Mouse (Mus musculus) adrenal gland, postnatal 4 days (tissue): ENCODE measurements around the gene Mx1. TPM values are rescaled to one million over a fixed set of nuclear protein-coding genes. Genes with fewer than 3 reads are reported as not detected.

Experiments
- DNase-seq, 2 experiments: peaks; one replicate each; pipeline ENCODE4 v3.0.0; 2021 to 2022; ENCODE audit warnings: low spot score in 2 of 2, mixed read lengths in 2 of 2
- total RNA-seq, 2 experiments: library from RNA; stranded (reverse); gene quantifications; 2 replicates each; pipeline ENCODE4 v1.2.3; 2021

Mx1 gene
- total RNA-seq, 2 experiments from 2014 or later: 1.8 to 1.9 TPM

DNA sequence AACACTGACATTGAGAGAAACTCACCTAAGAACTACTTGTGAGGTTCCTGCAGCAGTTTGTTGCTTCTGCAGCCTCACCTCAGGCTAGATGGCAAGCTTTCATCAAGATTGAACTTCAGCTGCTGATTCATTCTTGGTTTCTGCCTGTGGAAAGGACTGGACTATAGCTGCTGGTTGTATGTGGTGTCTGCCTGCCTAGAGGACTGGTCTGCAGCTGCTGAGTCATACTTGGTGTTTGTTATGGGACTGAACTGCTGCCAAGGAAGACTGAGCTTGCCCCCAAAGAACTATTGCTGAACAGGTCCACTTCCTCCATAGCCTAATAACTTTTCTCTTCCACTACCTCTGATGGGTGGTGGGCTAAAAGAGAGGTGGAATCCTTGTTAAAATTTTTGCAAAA lies 15.3 kb downstream of the Mx1 start:
- DNase-seq: no peak

DNA sequence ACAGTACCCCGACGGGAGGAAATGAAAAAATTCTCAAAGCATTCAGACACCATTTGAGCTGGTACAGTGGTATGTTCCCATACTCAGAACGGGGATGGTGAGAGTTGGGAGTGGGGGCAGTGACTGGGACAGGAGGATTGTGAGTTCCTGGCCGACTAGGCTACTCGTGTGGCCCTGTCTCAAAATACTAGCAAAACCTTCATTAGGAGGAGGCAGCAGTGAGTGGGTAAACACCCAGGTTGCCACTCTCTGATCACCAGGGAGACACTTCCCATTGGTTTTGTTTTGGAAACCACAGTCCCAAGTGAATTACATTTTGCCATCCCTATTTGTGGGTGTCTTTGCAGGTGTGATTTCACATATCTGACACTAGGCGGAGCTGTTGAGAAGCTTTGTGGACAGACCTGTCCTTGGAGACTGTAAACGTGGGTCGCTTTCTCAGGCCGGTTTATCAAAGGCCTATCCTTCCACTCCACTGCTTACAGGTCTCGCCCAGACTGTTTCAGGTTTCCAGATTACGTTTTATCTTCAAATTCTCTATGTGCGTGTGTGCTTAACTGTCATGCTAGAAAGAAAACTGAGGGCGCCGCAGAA lies 18.9 kb downstream of the Mx1 start:
- DNase-seq: peak in 1 of 2 experiments; percentile 12

DNA sequence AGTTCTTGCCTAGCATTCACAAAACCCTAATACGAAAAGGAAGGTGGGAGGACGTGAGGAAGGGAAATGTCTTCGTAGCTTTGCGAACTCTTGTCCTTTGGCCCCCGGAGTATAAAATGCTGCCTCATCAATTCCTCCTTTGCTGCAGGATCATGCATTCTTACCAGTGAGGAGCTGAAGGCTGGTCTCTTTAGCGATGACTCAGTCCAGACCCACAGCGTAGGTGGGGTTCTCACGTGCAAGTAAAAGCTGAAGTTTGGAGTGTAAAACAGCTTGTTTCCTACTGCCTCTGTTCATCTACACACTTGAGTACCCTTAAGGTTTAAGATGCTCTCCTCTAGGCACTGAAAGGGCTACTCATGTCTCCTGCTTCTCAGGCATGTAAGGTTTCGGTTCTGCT lies 20.7 kb downstream of the Mx1 start:
- no peak for DNase-seq

DNA sequence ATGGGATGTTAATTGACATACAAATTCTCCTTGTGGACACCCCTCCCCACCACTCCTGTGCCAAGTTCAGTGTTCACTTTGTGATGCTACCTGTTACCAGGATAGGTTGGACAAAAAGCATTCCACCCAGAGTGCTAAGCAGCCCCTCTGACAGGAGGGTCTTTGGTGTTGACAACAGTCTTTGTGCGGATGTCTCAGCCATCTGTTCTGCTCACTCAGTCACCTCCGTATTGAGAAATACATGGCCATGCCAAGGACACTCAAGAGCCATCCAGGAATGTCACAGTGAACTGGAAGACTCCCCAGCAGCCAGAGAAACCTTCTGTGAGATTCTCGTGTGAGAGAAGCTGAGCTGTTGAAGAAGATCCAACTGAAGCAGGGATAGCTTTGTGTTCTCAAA lies 24.5 kb downstream of the Mx1 start:
- DNase-seq: no peak

- DNase-seq: no peak
Measured at GRCm38 (mm10) chr16:97437448-97438056, 25.2 kb downstream of the Mx1 start.

GRCm38 (mm10) chr16:97434206-97434605 lies 28.5 kb downstream of the Mx1 start:
- no peak for DNase-seq

GRCm38 (mm10) chr16:97431328-97431727 lies 31.4 kb downstream of the Mx1 start:
- peak; percentile 12 to 13 for DNase-seq

- no peak for DNase-seq
Measured at GRCm38 (mm10) chr16:97430091-97430490, 32.6 kb downstream of the Mx1 start.

- no peak for DNase-seq
Measured at GRCm38 (mm10) chr16:97428026-97428425, 34.7 kb downstream of the Mx1 start.

DNA sequence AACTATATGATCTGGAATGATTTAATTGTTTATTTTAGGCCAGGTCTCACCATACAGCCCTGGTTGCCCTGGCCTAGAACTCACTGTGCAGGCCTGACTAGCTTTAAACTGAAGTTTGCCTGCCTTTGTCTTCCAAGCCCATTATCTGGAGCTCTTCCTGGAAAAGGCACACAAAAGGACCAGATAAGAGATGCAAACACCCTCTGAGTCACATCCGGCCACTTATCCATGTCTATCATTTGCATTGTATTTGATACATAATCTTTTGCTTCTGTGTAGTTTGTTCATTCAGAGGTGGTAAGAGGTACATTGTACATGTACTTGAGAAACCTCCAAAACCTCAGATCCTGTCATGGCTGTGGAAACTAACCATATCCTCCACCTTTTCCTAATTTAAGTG lies 39.1 kb downstream of the Mx1 start:
- DNase-seq: no peak

GRCm38 (mm10) chr16:97421671-97422070 lies 41.0 kb downstream of the Mx1 start:
- DNase-seq: no peak

- DNase-seq: no peak
Measured at GRCm38 (mm10) chr16:97418749-97419453, 43.8 kb downstream of the Mx1 start.

DNA sequence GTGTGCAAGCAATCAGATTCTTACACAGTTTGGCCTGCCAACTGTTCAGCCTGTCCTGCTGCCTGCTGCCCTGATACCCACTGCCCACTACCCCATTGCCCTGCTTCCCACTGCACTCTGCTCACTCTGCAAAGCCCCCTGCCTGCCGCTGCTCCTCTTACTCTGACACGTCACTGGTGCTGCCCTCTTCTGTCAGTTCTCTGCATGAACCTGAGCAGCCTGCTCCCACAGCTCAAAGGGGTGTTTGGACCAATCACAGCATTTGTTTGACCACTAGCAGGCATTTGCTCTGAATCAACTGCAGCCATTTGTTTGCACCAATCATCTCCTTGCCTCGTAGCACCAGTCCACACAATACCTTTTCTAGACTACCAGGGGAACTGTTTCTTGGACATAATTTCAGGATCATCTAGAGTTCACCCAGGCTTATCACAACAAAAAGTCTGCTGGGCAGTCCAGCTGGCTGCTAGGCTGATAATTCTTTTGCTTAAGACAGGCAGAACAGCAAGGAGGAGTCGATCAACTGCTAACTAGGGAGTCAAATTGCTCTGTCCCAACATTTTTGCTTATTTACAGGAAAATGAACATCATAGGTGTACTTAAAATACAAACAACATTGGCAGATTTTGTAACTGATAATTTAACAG lies 44.7 kb downstream of the Mx1 start:
- peak; percentile 4 to 21 for DNase-seq

DNA sequence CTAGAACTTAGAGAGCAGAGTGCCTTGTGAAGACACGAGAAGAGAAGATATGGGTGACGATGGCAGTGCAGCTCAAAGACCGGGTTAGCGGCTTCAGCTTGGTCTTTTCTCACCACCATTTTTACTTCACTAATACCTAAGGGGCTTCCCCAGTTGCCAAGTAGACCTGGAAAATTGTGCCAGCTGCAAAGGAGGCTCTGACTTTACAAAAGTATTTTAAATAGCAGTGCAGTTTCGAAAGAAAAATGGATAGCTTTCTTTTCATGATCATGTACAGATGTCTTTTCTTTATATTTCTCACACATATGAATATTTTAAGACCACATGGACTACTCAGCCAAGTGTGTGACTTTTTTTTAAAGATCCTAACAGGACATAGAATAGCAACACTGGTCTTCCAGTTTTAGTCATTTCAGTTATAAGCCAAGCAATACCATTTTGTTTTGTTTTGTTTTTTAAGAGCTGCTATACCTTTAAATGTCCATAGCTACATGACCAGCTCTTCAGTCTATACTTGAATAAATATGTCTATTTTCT lies 57.2 kb downstream of the Mx1 start:
- no peak for DNase-seq

GRCm38 (mm10) chr16:97402213-97402785 lies 60.4 kb downstream of the Mx1 start:
- no peak for DNase-seq

DNA sequence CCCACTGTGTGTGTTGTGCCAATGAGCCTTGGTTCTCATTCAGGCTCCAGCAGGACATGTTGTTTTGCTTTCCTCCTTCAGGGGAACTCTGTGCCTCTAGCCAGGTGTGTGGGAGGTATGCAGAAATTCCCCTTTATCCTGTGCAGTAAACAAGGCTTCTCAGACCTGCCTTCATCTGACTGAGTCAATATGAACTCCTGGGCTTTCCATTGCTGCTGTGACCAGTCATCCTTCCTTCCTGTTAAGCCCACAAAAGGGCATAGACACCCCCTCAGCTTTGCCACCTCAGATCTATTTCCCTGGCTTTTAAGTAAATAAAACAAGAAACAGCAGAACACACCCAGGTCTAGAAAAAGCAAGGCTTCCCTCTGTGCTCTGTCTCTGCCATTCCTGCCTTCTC lies 61.0 kb downstream of the Mx1 start:
- DNase-seq: no peak

GRCm38 (mm10) chr16:97399991-97400390 lies 62.7 kb downstream of the Mx1 start:
- DNase-seq: no peak

- DNase-seq: no peak
Measured at GRCm38 (mm10) chr16:97397945-97398531, 64.7 kb downstream of the Mx1 start.
